Comparison of ENCODE assay signal across 15 mouse cellular contexts in the genomic region with DNA sequence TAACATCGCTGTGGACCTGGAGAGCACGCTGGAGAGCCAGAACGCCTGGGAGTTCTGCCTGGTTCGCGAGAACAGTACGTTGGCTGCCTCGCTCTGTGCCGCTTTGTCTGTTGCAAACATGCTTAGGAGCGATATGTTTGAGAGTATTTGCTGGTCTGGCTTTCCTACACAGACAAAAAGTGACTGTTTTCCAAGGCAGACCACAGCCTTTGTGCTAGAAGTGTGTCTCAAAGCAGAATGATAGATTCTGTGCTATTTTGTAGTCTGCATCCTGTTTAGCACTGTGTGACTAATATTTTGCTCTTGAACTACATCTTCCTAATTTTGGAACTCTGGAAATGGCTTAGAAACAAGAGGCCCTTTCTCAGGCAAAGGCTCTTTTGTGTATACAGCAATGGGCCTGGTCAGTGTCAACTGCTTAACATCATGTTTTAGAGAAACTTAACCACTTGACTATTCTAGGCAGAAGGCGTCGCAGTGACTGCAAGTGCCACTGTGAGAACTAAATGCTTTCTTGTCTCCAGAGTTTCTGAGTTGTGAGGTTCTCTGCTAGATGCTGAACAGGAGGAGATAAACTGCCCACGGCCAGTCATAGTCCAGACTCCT.
DNase-seq lines count a peak whose midpoint lies in the region; ATAC-seq and TF ChIP-seq lines count a peak whose summit lies in the region.
"Had no signal": no experiment of that assay in that cellular context is flagged by ENCODE, and none has a peak within 500 bp of the region (broad histone marks: within the 10 kb centered on the region; RNA-seq: fewer than 3 reads in every experiment).

No protein-coding gene starts in this region.

- peak overlapping the region; percentile 4; the same call in 1 of the 2 replicates for H3K4me2 ChIP-seq in heart, embryonic 13.5 days
- no peak overlapping the region for H3K4me2 ChIP-seq in lung, embryonic 14.5 days
- H3K4me2 ChIP-seq in hindbrain, embryonic 16.5 days (ENCODE audit: low read length) = no peak overlapping the region; the same call in 1 of the 2 replicates
- H3K4me2 ChIP-seq: liver, embryonic 15.5 days; midbrain, embryonic 12.5 days had no signal

- ATAC-seq in heart, embryonic 13.5 days (ENCODE audit: extremely low read depth, insufficient number of reproducible peaks, low FRiP score, low TSS enrichment) = no peak
- no peak for ATAC-seq in lung, embryonic 14.5 days (ENCODE audit: insufficient read depth)
- ATAC-seq in hindbrain, embryonic 16.5 days = no peak
- ATAC-seq: Patski had no signal

- no peaks in the 10 kb centered on the region for H3K27me3 ChIP-seq in heart, embryonic 13.5 days (replicated peaks)
- H3K27me3 ChIP-seq in lung, embryonic 14.5 days (ENCODE audit: insufficient read depth, low read length) = no peaks in the 10 kb centered on the region
- no peaks in the 10 kb centered on the region for H3K27me3 ChIP-seq in hindbrain, embryonic 16.5 days (replicated peaks; ENCODE audit: control insufficient read depth, insufficient read depth, low read length)
- H3K27me3 ChIP-seq: liver, embryonic 15.5 days; Patski had no signal

- H3K4me1 ChIP-seq in heart, embryonic 13.5 days = peaks cover 36% of the 10 kb centered on the region
- H3K4me1 ChIP-seq in lung, embryonic 14.5 days (ENCODE audit: insufficient read depth) = no peaks in the 10 kb centered on the region
- peaks cover 2% of the 10 kb centered on the region for H3K4me1 ChIP-seq in hindbrain, embryonic 16.5 days (ENCODE audit: control insufficient read depth, insufficient read depth, low read depth, low read length)
- peaks cover 5% of the 10 kb centered on the region for H3K4me1 ChIP-seq in olfactory bulb, adult 2 months (ENCODE audit: control insufficient read depth, insufficient read depth, low read length)
- H3K4me1 ChIP-seq: midbrain, embryonic 12.5 days had no signal

- intact Hi-C loops in heart, postnatal 25 days (cut with DNase I) = no loop called here

- no peak overlapping the region for H3K4me3 ChIP-seq in heart, embryonic 13.5 days
- H3K4me3 ChIP-seq in lung, embryonic 14.5 days (ENCODE audit: low read depth, low read length) = no peak overlapping the region
- H3K4me3 ChIP-seq in hindbrain, embryonic 16.5 days (ENCODE audit: low read length) = no peak overlapping the region
- H3K4me3 ChIP-seq in olfactory bulb, adult 2 months (ENCODE audit: insufficient read depth, low read depth, low read length) = no peak overlapping the region
- H3K4me3 ChIP-seq: liver, embryonic 15.5 days; midbrain, embryonic 12.5 days had no signal

- H3K36me3 ChIP-seq in heart, embryonic 13.5 days = peaks cover 6% of the 10 kb centered on the region; the same call in 1 of the 2 replicates
- H3K36me3 ChIP-seq in lung, embryonic 14.5 days (ENCODE audit: insufficient read depth) = no peaks in the 10 kb centered on the region
- no peaks in the 10 kb centered on the region for H3K36me3 ChIP-seq in hindbrain, embryonic 16.5 days (ENCODE audit: control insufficient read depth, insufficient read depth, low read length)
- H3K36me3 ChIP-seq: liver, embryonic 15.5 days; midbrain, embryonic 12.5 days had no signal

- no peaks in the 10 kb centered on the region for H3K9me3 ChIP-seq in heart, embryonic 13.5 days
- H3K9me3 ChIP-seq in lung, embryonic 14.5 days (ENCODE audit: low read depth, low read length) = no peaks in the 10 kb centered on the region
- H3K9me3 ChIP-seq in hindbrain, embryonic 16.5 days (ENCODE audit: control insufficient read depth, low read length) = no peaks in the 10 kb centered on the region
- H3K9me3 ChIP-seq: liver, embryonic 15.5 days; midbrain, embryonic 12.5 days had no signal

- DNase-seq in heart, postnatal 25 days (ENCODE audit: low spot score) = no peak
- DNase-seq in lung, embryonic 14.5 days = no peak
- no peak for DNase-seq in lung, postnatal 14 days
- no peak for DNase-seq in thymus, postnatal 0 days (ENCODE audit: low spot score)
- no peak for DNase-seq in c-Kit-positive CD71-positive TER-119-positive erythroid progenitor cells, embryonic 14.5 days (ENCODE audit: low spot score)
- DNase-seq: adrenal gland, postnatal 25 days; cerebellum, adult 9-10 months; heart, postnatal 36 days; thymus, postnatal 4 days had no signal

- WGBS in heart, embryonic 13.5 days = 40% methylated on average over 12 of the region's 12 CpGs
- WGBS in lung, embryonic 14.5 days = 59% methylated on average over 12 of the region's 12 CpGs
- WGBS in hindbrain, embryonic 16.5 days = 63% methylated on average over 12 of the region's 12 CpGs
- WGBS in olfactory bulb, adult 2 months = 42% methylated on average over 12 of the region's 12 CpGs

- peak overlapping the region; percentile 83 for H3K27ac ChIP-seq in heart, embryonic 13.5 days (replicated peaks)
- peak overlapping the region; percentile 42; the same call in 1 of the 2 replicates for H3K27ac ChIP-seq in lung, embryonic 14.5 days (ENCODE audit: low read depth)
- H3K27ac ChIP-seq in hindbrain, embryonic 16.5 days (ENCODE audit: low read depth, low read length) = 0 out of 2 replicates have a peak overlapping the region, but pooled peaks have one; percentile 36
- peak overlapping the region; percentile 47 for H3K27ac ChIP-seq in olfactory bulb, adult 2 months (ENCODE audit: insufficient read depth, low read depth, low read length)
- H3K27ac ChIP-seq: liver, embryonic 15.5 days; midbrain, embryonic 12.5 days had no signal

- no peak for TF ChIP-seq POLR2A in olfactory bulb, adult 2 months (IDR thresholded peaks at IDR 0.05; ENCODE audit: insufficient read depth, low read depth, low read length)

- H3K9ac ChIP-seq in heart, embryonic 13.5 days = peak overlapping the region; percentile 40; the same call in 1 of the 2 replicates
- no peak overlapping the region for H3K9ac ChIP-seq in lung, embryonic 14.5 days
- no peak overlapping the region for H3K9ac ChIP-seq in hindbrain, embryonic 16.5 days (ENCODE audit: low read depth, low read length)
- H3K9ac ChIP-seq: liver, embryonic 15.5 days; midbrain, embryonic 12.5 days had no signal

- TF ChIP-seq CTCF in lung, embryonic 14.5 days (IDR thresholded peaks at IDR 0.05; ENCODE audit: low read depth) = no peak
- no peak for TF ChIP-seq CTCF in olfactory bulb, adult 2 months (IDR thresholded peaks at IDR 0.05; ENCODE audit: insufficient read depth, low read depth, low read length)
